Mouse (Mus musculus) naive thymus-derived CD4-positive, alpha-beta T cell, adult 2 months (primary cell): ENCODE data around the gene Inha.

Experiments used
- DNase-seq: peaks from one replicate; pipeline ENCODE4 v3.0.0-alpha.2; 2011; ENCODE audit warnings: low read depth

The Inha gene

DNA sequence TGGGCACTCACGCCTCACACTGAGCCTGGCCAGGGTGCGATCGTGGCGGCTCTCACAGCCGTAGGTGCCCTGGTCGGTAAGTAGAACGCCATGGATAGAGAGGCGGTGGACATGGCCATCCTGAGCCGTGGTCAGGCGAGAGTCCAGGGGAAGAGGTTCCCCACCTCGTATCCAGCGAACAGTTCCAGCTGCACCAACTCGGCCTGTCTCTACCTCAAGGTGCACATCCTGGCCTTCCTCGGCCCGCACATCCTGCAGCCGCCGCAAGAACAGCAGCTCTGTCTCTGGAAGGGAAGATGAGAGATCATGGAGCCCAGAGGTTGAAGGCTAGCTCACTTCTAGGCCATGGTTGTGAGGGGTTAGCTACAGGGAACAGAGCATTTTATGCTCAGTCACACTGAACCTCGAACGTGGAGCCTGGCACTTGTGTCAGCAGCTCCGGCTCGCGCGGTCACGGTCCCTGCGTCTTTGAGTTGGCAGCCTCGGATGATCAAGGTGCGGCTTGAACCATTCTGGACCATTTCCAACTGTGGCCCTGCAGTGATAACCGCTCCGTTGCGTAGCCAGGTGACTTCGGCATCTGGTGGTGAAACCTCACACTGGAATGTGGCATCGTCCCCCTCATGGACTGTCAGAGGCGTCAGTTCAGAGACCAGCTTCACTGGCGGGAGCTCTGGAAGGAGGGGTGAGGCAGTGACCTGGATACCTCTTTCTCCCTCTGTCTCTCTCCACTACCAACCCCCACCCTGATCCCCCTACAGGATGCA lies 15.9 kb upstream of the Inha start:
- DNase-seq, result no peak

DNA sequence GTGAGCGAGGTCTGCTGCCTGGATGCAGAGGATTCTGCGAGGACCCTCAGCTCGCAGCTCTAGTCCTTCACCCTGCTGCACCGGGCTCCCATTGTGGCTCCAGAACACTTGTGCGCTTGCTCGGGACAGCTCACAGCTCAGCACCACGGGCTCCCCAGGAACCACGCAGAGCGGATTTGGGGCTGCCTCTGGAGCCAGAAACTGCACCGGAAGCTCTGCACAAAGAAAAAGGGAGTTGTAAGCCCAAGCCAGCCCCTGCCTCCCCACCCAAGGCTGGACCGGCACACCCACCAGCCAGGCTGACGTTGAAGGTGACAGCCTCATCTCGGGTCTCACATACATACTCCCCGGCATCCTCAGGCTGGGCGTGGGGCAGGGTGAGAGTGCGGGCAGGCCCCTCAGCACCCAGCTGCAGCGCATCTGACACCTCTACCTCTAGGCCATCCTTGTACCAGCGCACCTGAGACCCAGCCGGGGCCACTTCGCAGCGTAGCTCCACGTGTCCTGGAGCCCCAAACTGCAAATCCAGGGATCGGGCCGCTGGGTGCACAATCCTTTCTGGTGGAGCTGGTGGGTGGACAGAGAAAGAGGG lies 14.2 kb upstream of the Inha start:
- no peak for DNase-seq

GRCm38 (mm10) chr1:75494878-75495548 lies 11.9 kb upstream of the Inha start:
- DNase-seq, result no peak

- no peak for DNase-seq
Observed at GRCm38 (mm10) chr1:75498897-75499296, 8.0 kb upstream of the Inha start.

DNA sequence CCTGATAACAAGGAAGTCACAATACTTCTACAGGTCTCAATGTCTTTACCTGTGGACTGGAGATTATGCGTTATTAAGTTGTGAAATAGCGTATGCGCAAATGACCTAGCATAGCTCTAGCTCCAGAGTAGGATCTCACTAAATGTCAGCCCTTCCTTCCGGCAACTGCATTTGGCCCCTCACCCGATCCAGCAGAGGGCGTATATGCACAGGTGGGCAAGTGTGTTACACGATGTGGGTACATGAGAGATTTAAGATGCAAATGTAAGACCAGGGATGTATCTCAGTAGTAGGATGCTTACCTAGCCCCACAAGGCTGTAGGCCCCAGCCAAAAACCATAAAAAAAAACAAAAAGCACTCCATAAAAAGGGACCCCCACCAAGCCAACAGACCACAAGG lies 7.4 kb upstream of the Inha start:
- DNase-seq, result no peak

GRCm38 (mm10) chr1:75501905-75502304 lies 5.0 kb upstream of the Inha start:
- DNase-seq, result no peak

DNA sequence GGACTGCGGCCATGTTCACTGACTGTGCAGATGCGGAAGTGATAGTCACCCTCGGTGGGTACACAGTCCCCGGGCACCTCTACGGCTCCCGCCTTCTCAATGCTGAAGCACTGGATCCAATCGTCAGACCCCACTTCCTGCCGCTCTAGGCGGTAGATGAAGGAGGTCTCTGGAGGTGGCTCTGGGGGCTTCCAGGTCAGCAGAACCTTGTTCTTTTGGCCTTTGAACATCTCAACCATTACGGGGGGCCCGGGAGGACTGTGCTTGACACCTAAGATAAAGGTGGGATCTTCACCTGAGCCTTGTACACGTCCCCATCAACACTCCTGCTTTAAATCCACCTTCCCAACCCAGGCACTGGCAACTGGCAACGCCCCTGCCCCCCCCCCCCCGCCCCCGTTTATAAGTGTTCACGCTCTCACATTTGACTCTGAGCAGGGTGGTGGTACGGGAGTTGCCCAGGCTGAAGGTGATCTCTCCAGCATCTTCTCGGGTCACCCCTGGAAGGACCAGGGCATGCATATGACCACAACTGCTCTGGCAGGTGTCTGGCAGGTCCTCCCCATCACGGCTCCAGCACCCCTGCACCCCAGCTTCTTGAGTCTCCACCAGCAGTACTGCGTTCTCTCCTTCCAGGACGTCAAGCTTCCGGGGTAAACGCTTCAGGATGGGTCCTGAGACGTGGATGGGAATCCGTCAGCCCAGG lies 3.8 kb upstream of the Inha start:
- no peak for DNase-seq

GRCm38 (mm10) chr1:75503651-75503980 lies 3.3 kb upstream of the Inha start:
- no peak for DNase-seq

DNA sequence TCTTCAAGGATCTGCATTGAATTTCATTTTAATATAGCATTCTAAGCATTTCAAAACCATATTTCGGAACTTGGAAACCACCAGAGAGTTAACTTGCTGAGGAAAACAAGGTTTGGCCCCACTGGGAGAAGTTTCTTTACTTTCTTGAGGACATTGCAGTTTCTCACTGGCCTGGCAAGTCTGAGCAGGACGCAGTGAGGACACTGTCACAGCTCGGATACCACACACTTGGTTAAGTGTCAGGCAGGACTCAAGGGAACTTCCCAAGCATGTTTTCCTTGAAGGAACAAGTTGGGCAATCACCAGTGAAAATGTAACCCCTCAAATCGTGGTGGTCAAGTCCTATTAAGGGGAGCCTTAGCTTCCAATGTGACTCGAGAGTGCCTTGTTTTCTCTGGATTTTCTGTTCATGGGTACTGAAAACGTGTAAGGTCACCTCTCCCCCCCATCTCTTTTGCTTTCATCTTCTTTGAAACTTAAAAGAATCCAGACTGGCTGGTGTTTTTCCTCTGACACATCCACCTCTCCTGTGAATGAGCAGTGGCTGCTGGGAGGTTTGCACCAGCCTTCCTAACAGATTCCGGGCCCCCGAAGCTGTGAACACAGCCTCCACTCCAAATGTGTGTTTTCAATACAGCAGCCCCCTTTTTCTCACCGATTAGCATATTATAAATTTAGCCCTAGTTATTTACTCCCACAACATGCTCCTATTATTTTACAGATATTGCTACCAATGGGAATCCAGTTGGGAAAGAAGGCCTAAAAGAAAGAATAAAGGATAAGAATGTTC lies 2.4 kb upstream of the Inha start:
- DNase-seq, result no peak

DNA sequence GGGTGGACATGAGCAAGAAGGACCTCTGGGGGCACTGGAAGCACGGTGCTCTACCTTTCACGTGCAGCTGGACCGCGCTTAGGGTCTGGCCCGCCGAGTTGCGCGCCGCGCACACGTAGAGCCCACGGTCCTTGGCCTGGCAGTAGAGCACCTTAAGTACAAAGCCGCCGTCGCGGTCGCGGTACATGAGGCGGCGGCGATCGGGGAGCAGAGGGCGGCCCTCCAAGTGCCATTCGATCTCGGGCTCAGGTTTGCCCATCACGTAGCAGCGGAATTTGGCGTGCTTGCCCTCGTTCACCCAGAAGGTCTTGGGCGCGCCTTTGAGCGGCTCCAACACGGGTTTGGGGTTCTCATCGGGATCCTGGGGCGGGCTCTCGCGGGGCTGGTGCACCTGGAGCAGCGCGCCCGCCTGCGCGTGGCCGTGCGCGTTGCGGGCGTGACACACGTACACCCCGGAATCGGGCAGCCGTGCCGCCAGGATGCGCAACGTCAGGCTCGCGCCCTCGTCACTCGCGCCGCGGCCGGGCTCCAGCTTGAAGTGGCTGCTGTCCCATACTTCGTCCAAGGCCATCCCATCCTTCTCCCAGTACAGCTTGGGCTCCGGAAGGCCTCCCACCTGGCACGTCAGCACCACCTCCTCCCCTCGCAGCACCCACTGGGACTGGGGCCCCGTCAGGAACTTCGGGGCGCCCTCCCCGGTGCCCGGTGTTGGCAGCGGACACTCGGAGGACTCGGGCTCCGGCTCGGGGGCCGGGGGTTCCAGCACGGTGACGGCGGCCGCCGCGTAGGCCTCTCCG lies 1.5 kb upstream of the Inha start:
- no peak for DNase-seq

DNA sequence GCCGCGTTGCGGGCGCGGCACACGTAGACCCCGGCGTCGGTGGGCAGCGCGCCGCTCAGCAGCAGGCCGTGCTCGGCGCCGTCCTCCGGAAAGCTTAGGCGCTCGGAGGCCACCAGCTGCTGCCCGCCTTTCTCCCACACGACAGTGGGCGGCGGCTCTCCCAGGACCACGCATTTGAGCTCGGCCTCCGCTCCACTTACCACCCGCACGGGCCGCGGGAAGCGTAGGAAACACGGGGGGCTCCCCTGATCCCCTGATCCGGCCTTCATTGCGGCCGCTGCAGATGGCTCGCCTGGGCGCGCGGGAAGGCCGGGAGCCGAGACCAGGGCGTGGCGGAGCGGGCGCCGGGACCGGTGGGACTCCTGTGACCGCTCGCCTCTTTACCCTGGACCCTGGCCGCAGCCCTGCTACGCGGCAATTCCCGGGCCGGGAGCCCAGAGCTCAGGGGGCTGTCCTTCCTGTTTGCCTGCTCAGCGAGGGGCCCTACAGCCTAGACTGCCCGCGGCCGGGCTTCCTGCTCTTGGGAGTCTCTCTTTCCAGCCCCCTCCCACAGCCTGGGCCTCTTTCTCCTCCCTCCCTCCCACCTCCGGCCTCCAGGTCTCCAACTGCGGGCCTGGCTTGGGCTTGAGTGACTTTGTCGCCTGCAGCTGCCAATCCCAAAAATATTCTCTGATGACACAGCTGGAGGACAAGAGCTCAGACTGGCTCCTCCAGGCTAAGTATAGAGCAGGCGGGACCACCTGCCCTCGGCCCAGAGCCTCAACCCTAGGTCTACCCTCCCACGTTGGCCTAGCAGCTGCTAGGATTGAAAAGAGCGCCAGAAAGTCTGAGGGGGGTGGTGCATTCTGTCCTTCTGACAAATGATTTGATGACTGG lies 683 bp upstream of the Inha start, which contains the start of gene Obsl1:
Gene Obsl1, minus strand, starts transcription at position 497 of the 876 bp plus-strand sequence.
- DNase-seq, result no peak

GRCm38 (mm10) chr1:75509586-75509985 lies 2.7 kb downstream of the Inha start:
- DNase-seq, result no peak

DNA sequence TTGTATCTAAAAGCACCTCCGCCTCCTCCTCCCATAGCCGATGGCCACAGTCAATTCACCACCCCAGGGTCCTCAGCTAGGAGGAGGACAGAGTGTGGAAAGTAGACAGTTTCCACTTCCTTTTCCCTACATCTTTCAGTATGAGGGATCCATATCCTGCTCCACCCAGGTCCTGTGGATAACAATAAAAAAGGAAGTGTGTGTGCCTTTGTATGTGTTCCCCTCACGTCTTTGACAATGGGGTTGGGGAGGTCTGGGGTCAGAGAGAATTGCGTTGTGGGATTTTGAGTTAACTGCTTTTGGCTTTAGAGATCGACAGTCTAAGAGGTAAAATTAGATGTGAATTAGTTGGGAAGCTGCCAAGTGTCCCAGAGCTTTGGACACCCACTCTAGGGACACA lies 3.3 kb downstream of the Inha start:
- no peak for DNase-seq

DNA sequence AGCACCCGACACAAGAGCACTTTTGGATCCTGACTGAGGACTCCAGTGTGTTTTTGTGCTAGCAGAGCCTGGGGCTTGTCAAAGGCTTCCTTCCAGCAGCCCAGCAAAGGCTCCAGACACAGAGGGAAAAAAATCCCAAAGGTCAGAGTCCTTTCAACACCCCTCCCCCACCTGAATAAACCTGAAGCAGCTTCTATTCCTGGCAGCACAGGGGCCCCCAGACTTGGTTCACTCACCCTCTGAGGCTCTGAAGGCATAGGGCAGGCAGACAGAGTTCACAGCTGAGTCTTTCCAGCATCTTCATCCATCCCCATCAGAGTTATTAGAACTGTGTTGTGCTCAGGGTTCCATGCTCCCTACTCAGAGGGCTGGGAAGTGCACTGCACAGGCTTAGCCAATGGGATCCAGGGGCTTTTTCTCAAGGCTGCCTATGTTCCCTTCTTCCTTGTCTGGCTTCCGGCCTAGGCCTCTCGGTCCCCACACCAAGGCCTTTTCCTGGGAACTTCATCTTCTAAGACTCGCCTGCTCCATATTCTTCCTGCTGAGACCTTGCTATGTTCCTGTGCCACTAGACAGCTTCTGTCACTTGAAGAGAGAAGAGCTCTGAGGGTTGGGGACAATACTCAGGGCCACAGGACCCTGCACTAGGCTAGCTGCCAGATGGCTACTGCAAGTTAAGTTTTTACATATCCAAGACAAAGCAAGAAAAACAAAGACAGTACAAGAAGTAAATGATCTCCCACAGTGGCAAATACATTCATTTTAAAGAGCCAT lies 4.7 kb downstream of the Inha start:
- DNase-seq, result no peak

DNA sequence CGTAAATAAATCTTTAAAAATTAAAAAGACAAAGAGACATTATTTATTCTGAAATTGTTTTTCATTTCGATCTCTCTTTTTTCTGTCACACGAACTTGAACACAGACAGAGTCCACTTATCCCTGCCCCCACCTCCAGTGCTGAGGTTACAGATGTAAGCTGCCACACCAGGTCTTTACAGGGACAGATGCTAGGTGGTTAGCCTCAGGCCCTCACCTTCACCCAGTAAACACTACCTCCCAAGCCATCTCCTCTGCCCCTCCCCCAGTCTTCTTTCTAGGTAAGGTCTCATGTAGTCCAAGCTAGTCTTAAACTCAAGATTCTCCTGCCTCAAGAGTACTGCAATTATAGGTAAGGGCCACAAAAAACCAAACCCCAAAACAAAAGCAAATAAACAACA lies 5.7 kb downstream of the Inha start:
- no peak for DNase-seq

- DNase-seq, result no peak
Observed at GRCm38 (mm10) chr1:75516703-75517380, 10.0 kb downstream of the Inha start.

DNA sequence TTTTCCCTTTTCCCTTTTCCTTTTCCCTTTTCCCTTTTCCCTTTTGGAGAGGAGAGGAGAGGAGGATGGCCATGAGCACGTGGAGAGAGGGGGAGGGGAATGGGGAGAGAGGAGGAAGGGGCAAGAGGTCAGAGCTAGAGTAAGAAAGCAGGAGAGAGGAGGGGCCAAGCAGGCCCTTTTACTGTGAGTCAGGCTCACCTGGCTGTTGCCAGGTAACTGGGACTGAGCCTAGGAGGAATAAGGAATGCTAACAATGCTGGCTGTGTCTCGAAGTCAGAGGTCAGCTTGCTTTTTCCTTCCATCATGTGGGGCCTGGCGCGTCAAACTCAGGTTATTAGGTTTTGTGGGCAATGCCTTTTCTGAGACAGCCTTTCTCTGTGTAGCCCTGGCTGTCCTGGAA lies 11.1 kb downstream of the Inha start:
- DNase-seq, result no peak

- no peak for DNase-seq
Observed at GRCm38 (mm10) chr1:75518427-75518826, 11.6 kb downstream of the Inha start.

DNA sequence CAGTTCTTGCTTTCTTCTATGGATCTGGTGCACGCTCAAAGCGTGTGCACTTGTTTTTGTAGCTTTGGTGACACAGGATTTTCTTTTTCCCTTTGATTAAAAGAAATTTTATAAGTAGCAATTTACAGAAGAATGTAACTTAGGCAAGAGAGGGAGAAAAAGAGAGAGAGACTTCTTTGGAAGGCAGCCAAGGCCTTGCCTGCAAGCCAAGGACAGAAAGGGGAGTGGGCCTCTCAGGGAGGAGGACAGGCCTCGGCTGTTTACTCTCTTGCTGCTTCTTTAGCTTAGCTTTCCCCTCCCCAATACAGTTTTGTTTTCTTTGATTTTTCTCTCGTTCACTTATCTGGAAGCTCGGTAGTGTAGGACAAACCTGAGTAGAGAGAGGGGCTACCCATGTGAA lies 12.7 kb downstream of the Inha start:
- DNase-seq, result no peak
